Mouse (Mus musculus): ENCODE data around the gene Fam104a. TPM values are rescaled to one million over a fixed set of nuclear protein-coding genes. Genes with fewer than 3 reads are reported as not detected.

Gene Fam104a
- polyA plus RNA-seq, 1 experiment from 2014 or later: 52.0 TPM

- Histone ChIP-seq H3K27me3 (ENCODE audit: insufficient read depth, low read length) (peaks cover 37% of the 10 kb centered on the region), H3K4me2 (no peak overlapping the region)
- WGBS: 78% methylated on average over 4 of the region's 4 CpGs
These were observed 61.9 kb downstream of the Fam104a start for GRCm38 (mm10) chr11:113622028-113622427.

GRCm38 (mm10) chr11:113621001-113621400 is 63.0 kb downstream of the Fam104a start:
- 61% methylated on average over 2 of the region's 2 CpGs for WGBS
- TF ChIP-seq CTCF (IDR thresholded peaks at IDR 0.05; ENCODE audit: low read depth): no peak
- no peak overlapping the region for H3K9ac ChIP-seq
- H3K36me3 ChIP-seq (ENCODE audit: insufficient read depth): no peaks in the 10 kb centered on the region
- H3K9me3 ChIP-seq (ENCODE audit: low read depth, low read length): no peaks in the 10 kb centered on the region
- H3K4me2 ChIP-seq: no peak overlapping the region
- no peak overlapping the region for H3K27ac ChIP-seq (ENCODE audit: low read depth)
- peaks cover 37% of the 10 kb centered on the region for H3K27me3 ChIP-seq (ENCODE audit: insufficient read depth, low read length)
- H3K4me3 ChIP-seq (ENCODE audit: low read depth, low read length): no peak overlapping the region
- ATAC-seq (ENCODE audit: insufficient read depth): no peak
- DNase-seq: no peak
- H3K4me1 ChIP-seq (ENCODE audit: insufficient read depth): no peaks in the 10 kb centered on the region

More at GRCm38 (mm10) chr11:113622028-113622427, 61.9 kb downstream of the Fam104a start:
- no peaks in the 10 kb centered on the region for H3K9me3 ChIP-seq (ENCODE audit: low read depth, low read length)
- DNase-seq (no peak), ATAC-seq (ENCODE audit: insufficient read depth) (no peak)
- no peak for TF ChIP-seq CTCF (IDR thresholded peaks at IDR 0.05; ENCODE audit: low read depth)
- no peak overlapping the region for H3K27ac ChIP-seq (ENCODE audit: low read depth)
- no peak overlapping the region for H3K9ac ChIP-seq
- H3K36me3 ChIP-seq (ENCODE audit: insufficient read depth): no peaks in the 10 kb centered on the region
- no peaks in the 10 kb centered on the region for H3K4me1 ChIP-seq (ENCODE audit: insufficient read depth)
- H3K4me3 ChIP-seq (ENCODE audit: low read depth, low read length): no peak overlapping the region

- H3K9ac ChIP-seq: peak overlapping the region; percentile 48
- no peaks in the 10 kb centered on the region for H3K4me1 ChIP-seq (ENCODE audit: insufficient read depth)
- DNase-seq (no peak), ATAC-seq (ENCODE audit: insufficient read depth) (no peak)
- no peaks in the 10 kb centered on the region for H3K9me3 ChIP-seq (ENCODE audit: low read depth, low read length)
- no peaks in the 10 kb centered on the region for H3K36me3 ChIP-seq (ENCODE audit: insufficient read depth)
- no peak for TF ChIP-seq CTCF (IDR thresholded peaks at IDR 0.05; ENCODE audit: low read depth)
- peak overlapping the region; percentile 44 for H3K4me3 ChIP-seq (ENCODE audit: low read depth, low read length)
- no peak overlapping the region for H3K27ac ChIP-seq (ENCODE audit: low read depth)
- peak overlapping the region; percentile 83 for H3K4me2 ChIP-seq
- WGBS: 3% methylated on average over 31 of the region's 31 CpGs
- H3K27me3 ChIP-seq (ENCODE audit: insufficient read depth, low read length): peaks cover 37% of the 10 kb centered on the region
These were observed 64.4 kb downstream of the Fam104a start for GRCm38 (mm10) chr11:113619420-113620080.

- TF ChIP-seq CTCF (IDR thresholded peaks at IDR 0.05; ENCODE audit: low read depth): no peak
- ATAC-seq (ENCODE audit: insufficient read depth) (peak; percentile 66), DNase-seq (peak; percentile 81)
- H3K27me3 ChIP-seq (ENCODE audit: insufficient read depth, low read length): peaks cover 37% of the 10 kb centered on the region
- under 1% methylated on average over 54 of the region's 54 CpGs for WGBS
- H3K4me1 ChIP-seq (ENCODE audit: insufficient read depth): no peaks in the 10 kb centered on the region
- no peak within 1 kb of the TSS for H3K27ac ChIP-seq (ENCODE audit: low read depth)
- H3K4me2 ChIP-seq: peak within 1 kb of the TSS; percentile 83
- H3K9me3 ChIP-seq (ENCODE audit: low read depth, low read length): no peaks in the 10 kb centered on the region
- H3K4me3 ChIP-seq (ENCODE audit: low read depth, low read length): peak within 1 kb of the TSS; percentile 44
- peak within 1 kb of the TSS; percentile 48 for H3K9ac ChIP-seq
- no peaks in the 10 kb centered on the region for H3K36me3 ChIP-seq (ENCODE audit: insufficient read depth)
These were observed 65.1 kb downstream of the Fam104a start, which contains the start of gene Sstr2 for GRCm38 (mm10) chr11:113618672-113619419. Sstr2 (plus strand) TSS chr11:113619342.

GRCm38 (mm10) chr11:113618303-113618671 is 65.7 kb downstream of the Fam104a start:
- Histone ChIP-seq H3K27ac (ENCODE audit: low read depth) (no peak overlapping the region), H3K4me3 (ENCODE audit: low read depth, low read length) (peak overlapping the region; percentile 44), H3K9ac (no peak overlapping the region), H3K4me1 (ENCODE audit: insufficient read depth) (no peaks in the 10 kb centered on the region), H3K4me2 (peak overlapping the region; percentile 83), H3K9me3 (ENCODE audit: low read depth, low read length) (no peaks in the 10 kb centered on the region), H3K36me3 (ENCODE audit: insufficient read depth) (no peaks in the 10 kb centered on the region), H3K27me3 (ENCODE audit: insufficient read depth, low read length) (peaks cover 37% of the 10 kb centered on the region)
- ATAC-seq (ENCODE audit: insufficient read depth): no peak
- no peak for DNase-seq
- TF ChIP-seq CTCF (IDR thresholded peaks at IDR 0.05; ENCODE audit: low read depth): no peak
- 31% methylated on average over 4 of the region's 4 CpGs for WGBS

- H3K4me3 ChIP-seq (ENCODE audit: low read depth, low read length): no peak overlapping the region
- DNase-seq (peak; percentile 86), ATAC-seq (ENCODE audit: insufficient read depth) (no peak)
- no peak overlapping the region for H3K4me2 ChIP-seq
- no peak overlapping the region for H3K9ac ChIP-seq
- H3K9me3 ChIP-seq (ENCODE audit: low read depth, low read length): no peaks in the 10 kb centered on the region
- 38% methylated on average over 14 of the region's 14 CpGs for WGBS
- TF ChIP-seq CTCF (IDR thresholded peaks at IDR 0.05; ENCODE audit: low read depth): peak; percentile 58
- H3K4me1 ChIP-seq (ENCODE audit: insufficient read depth): 0 out of 2 replicates have a peak, but pooled peaks cover 1% of the 10 kb centered on the region
- H3K27ac ChIP-seq (ENCODE audit: low read depth): no peak overlapping the region
- H3K27me3 ChIP-seq (ENCODE audit: insufficient read depth, low read length): peaks cover 37% of the 10 kb centered on the region
- H3K36me3 ChIP-seq (ENCODE audit: insufficient read depth): no peaks in the 10 kb centered on the region
These were observed 66.6 kb downstream of the Fam104a start for GRCm38 (mm10) chr11:113617132-113617911.

All from lung, embryonic 14.5 days (tissue).